In genomic region chr11:61541106-61541505, GRCm38 (mm10) we compare ENCODE assay signal across 22 mouse cellular contexts. TPM values are rescaled to one million over a fixed set of nuclear protein-coding genes. Genes with fewer than 3 reads are reported as not detected.
"Had no signal": no experiment of that assay in that cellular context is flagged by ENCODE, and none has a peak within 500 bp of the region (broad histone marks: within the 10 kb centered on the region; RNA-seq: fewer than 3 reads in every experiment).

No protein-coding gene starts in this region.

- H3K4me1 ChIP-seq: liver, embryonic 13.5 days; liver, embryonic 15.5 days; midbrain, embryonic 10.5 days; midbrain, embryonic 12.5 days; neural tube, embryonic 13.5 days; neural tube, embryonic 15.5 days had no signal

- H3K27ac ChIP-seq: liver, embryonic 13.5 days; liver, embryonic 15.5 days; midbrain, embryonic 10.5 days; midbrain, embryonic 12.5 days; neural tube, embryonic 13.5 days; neural tube, embryonic 15.5 days had no signal

- ATAC-seq: midbrain, embryonic 16.5 days had no signal

- H3K9ac ChIP-seq: liver, embryonic 13.5 days; liver, embryonic 15.5 days; lung, embryonic 14.5 days; midbrain, embryonic 12.5 days; neural tube, embryonic 13.5 days; neural tube, embryonic 15.5 days had no signal

- DNase-seq: liver, embryonic 13.5 days; lung, adult 18-20 months; lung, embryonic 14.5 days; lung, postnatal 10 days; lung, postnatal 4 days; midbrain, embryonic 14.5 days; right cerebral cortex, adult 18-20 months; right cerebral cortex, postnatal 25 days; right cerebral cortex, postnatal 4 days; spleen, adult 18-20 months; thymus, adult 18-20 months; thymus, postnatal 14 days; thymus, postnatal 36 days had no signal

- H3K36me3 ChIP-seq: liver, embryonic 15.5 days had no signal

- H3K9me3 ChIP-seq: liver, embryonic 13.5 days; liver, embryonic 15.5 days; midbrain, embryonic 10.5 days; midbrain, embryonic 12.5 days; neural tube, embryonic 13.5 days; neural tube, embryonic 15.5 days had no signal

- H3K27me3 ChIP-seq: liver, embryonic 13.5 days; midbrain, embryonic 12.5 days; neural tube, embryonic 13.5 days; neural tube, embryonic 15.5 days had no signal

- H3K4me2 ChIP-seq: liver, embryonic 13.5 days; liver, embryonic 15.5 days; lung, embryonic 14.5 days; midbrain, embryonic 12.5 days; neural tube, embryonic 13.5 days; neural tube, embryonic 15.5 days had no signal

- H3K4me3 ChIP-seq: liver, embryonic 13.5 days; liver, embryonic 15.5 days; midbrain, embryonic 10.5 days; midbrain, embryonic 12.5 days; myocyte; neural tube, embryonic 13.5 days; neural tube, embryonic 15.5 days had no signal

RNA-seq across cellular contexts. Expression of gene Mfap4, which starts 55.9 kb away (rescaled TPM):
- total RNA-seq: megakaryocyte, adult 5-6 weeks; megakaryocyte-erythroid progenitor cell, adult 5-6 weeks had no signal
